Mouse (Mus musculus): ENCODE measurements around the gene Eml6. TPM values are rescaled to one million over a fixed set of nuclear protein-coding genes. Genes with fewer than 3 reads are reported as not detected.

Gene Eml6
- total RNA-seq, 2 experiments from 2014 or later = 30.8 to 41.4 TPM

GRCm38 (mm10) chr11:29751648-29752611 is 273.9 kb downstream of the Eml6 start:
- DNase-seq (ENCODE audit: low spot score in 2 of 2) = no peak

GRCm38 (mm10) chr11:29751013-29751412 is 274.8 kb downstream of the Eml6 start:
- DNase-seq (ENCODE audit: low spot score in 2 of 2) = no peak

GRCm38 (mm10) chr11:29749468-29749829 is 276.4 kb downstream of the Eml6 start:
- no peak for DNase-seq (ENCODE audit: low spot score in 2 of 2)

- no peak for DNase-seq (ENCODE audit: low spot score in 2 of 2)
Measured at GRCm38 (mm10) chr11:29748750-29749467, 276.9 kb downstream of the Eml6 start.

- no peak for DNase-seq (ENCODE audit: low spot score in 2 of 2)
Measured at GRCm38 (mm10) chr11:29747881-29748280, 278.0 kb downstream of the Eml6 start.

GRCm38 (mm10) chr11:29747365-29747764 is 278.5 kb downstream of the Eml6 start:
- DNase-seq (ENCODE audit: low spot score in 2 of 2) = no peak

- no peak for DNase-seq (ENCODE audit: low spot score in 2 of 2)
Measured at GRCm38 (mm10) chr11:29746203-29746602, 279.6 kb downstream of the Eml6 start.

GRCm38 (mm10) chr11:29745513-29745912 is 280.3 kb downstream of the Eml6 start:
- DNase-seq (ENCODE audit: low spot score in 2 of 2) = no peak

- DNase-seq (ENCODE audit: low spot score in 2 of 2) = no peak
Measured at GRCm38 (mm10) chr11:29744760-29745430, 280.9 kb downstream of the Eml6 start.

- no peak for DNase-seq (ENCODE audit: low spot score in 2 of 2)
Measured at GRCm38 (mm10) chr11:29739752-29740151, 286.1 kb downstream of the Eml6 start.

- no peak for DNase-seq (ENCODE audit: low spot score in 2 of 2)
Measured at GRCm38 (mm10) chr11:29727901-29728300, 297.9 kb downstream of the Eml6 start.

GRCm38 (mm10) chr11:29725610-29726009 is 300.2 kb downstream of the Eml6 start:
- DNase-seq (ENCODE audit: low spot score in 2 of 2) = no peak

GRCm38 (mm10) chr11:29725167-29725566 is 300.7 kb downstream of the Eml6 start:
- no peak for DNase-seq (ENCODE audit: low spot score in 2 of 2)

GRCm38 (mm10) chr11:29724213-29724612 is 301.6 kb downstream of the Eml6 start:
- no peak for DNase-seq (ENCODE audit: low spot score in 2 of 2)

- DNase-seq (ENCODE audit: low spot score in 2 of 2) = no peak
Measured at GRCm38 (mm10) chr11:29719597-29719996, 306.2 kb downstream of the Eml6 start.

GRCm38 (mm10) chr11:29718541-29718940 is 307.3 kb downstream of the Eml6 start:
- no peak for DNase-seq (ENCODE audit: low spot score in 2 of 2)

GRCm38 (mm10) chr11:29715499-29715898 is 310.3 kb downstream of the Eml6 start:
- DNase-seq (ENCODE audit: low spot score in 2 of 2) = no peak

- DNase-seq (ENCODE audit: low spot score in 2 of 2) = peak in 1 of 2 experiments; percentile 71
Measured at GRCm38 (mm10) chr11:29714789-29715188, 311.0 kb downstream of the Eml6 start.

- DNase-seq (ENCODE audit: low spot score in 2 of 2) = no peak
Measured at GRCm38 (mm10) chr11:29714114-29714513, 311.7 kb downstream of the Eml6 start.

- DNase-seq (ENCODE audit: low spot score in 2 of 2) = no peak
Measured at GRCm38 (mm10) chr11:29709512-29709911, 316.3 kb downstream of the Eml6 start.

- no peak for DNase-seq (ENCODE audit: low spot score in 2 of 2)
Measured at GRCm38 (mm10) chr11:29706845-29707244, 319.0 kb downstream of the Eml6 start.

- no peak for DNase-seq (ENCODE audit: low spot score in 2 of 2)
Measured at GRCm38 (mm10) chr11:29705263-29705662, 320.6 kb downstream of the Eml6 start.

Measured in layer of hippocampus, postnatal 14 days (tissue).